Mouse (Mus musculus) cerebellum, adult 2 months (tissue): ENCODE data around the gene Fgfr2. TPM values are rescaled to one million over a fixed set of nuclear protein-coding genes. Genes with fewer than 3 reads are reported as not detected.

Experiments
- DNase-seq, 2 experiments: peaks; one replicate each; pipeline ENCODE4 v3.0.0; 2021
- H3K27ac ChIP-seq: fragments of 200-500 bp; 2 replicates; pipeline ENCODE4 v1.5.1; 2012; ENCODE audit warnings: low read length, control low read depth, inconsistent platforms; ENCODE audit not compliant: insufficient read depth
- H3K27me3 ChIP-seq: fragments of 200-500 bp; 2 replicates; pipeline ENCODE4 v1.6.1; 2012; ENCODE audit warnings: inconsistent platforms, mild to moderate bottlenecking, low read length, moderate library complexity; ENCODE audit not compliant: control insufficient read depth, insufficient read depth
- H3K4me1 ChIP-seq: fragments of 200-500 bp; 2 replicates; pipeline ENCODE4 v1.6.1; 2011; ENCODE audit warnings: low read length; ENCODE audit not compliant: control insufficient read depth, insufficient read depth
- H3K4me3 ChIP-seq: fragments of 200-500 bp; replicated peaks from 2 replicates; pipeline ENCODE3; 2011; ENCODE audit warnings: mild to moderate bottlenecking, low read depth, low read length, control low read depth; ENCODE audit not compliant: insufficient read depth
- CTCF ChIP-seq: fragments of 200-500 bp; IDR thresholded peaks from 2 replicates; pipeline ENCODE4 v1.5.1; 2011; ENCODE audit warnings: low read depth, mild to moderate bottlenecking, control low read depth, low read length, moderate library complexity, borderline replicate concordance; ENCODE audit not compliant: insufficient read depth
- POLR2A ChIP-seq: fragments of 200-500 bp; IDR thresholded peaks from 2 replicates; pipeline ENCODE4 v1.6.1; 2011; ENCODE audit warnings: low read length, control low read depth, borderline replicate concordance; ENCODE audit not compliant: insufficient read depth
- WGBS: fragments of 180-500 bp; shearing (Covaris S2); methylation state at CpG from one replicate; pipeline ENCODE4 v1.1.7; 2018; 5-methylcytosine and 5-hydroxymethylcytosine counted together
- polyA plus RNA-seq: library from polyadenylated mRNA; depleted of rRNA; stranded (reverse); fragments of >200 nt; gene quantifications from 2 replicates; pipeline ENCODE4 v1.2.3, GENCODE M21; 2012

The Fgfr2 gene
- polyA plus RNA-seq, 1 experiment = 95.3 TPM

GRCm38 (mm10) chr7:130365711-130366110 lies 2757.4 kb downstream of the Fgfr2 start:
- no peak for TF ChIP-seq CTCF
- TF ChIP-seq POLR2A = no peak
- peaks cover 1% of the 10 kb centered on the region; the same call in 1 of the 2 replicates for H3K27me3 ChIP-seq
- 87% methylated on average over 10 of the region's 10 CpGs for WGBS
- H3K4me3 ChIP-seq = no peak overlapping the region
- H3K4me1 ChIP-seq = no peaks in the 10 kb centered on the region
- no peak for DNase-seq
- H3K27ac ChIP-seq = no peak overlapping the region

GRCm38 (mm10) chr7:130340412-130341152 lies 2782.6 kb downstream of the Fgfr2 start:
- H3K27ac ChIP-seq = no peak overlapping the region
- no peak overlapping the region for H3K4me3 ChIP-seq
- no peak for DNase-seq
- TF ChIP-seq CTCF = no peak
- no peak for TF ChIP-seq POLR2A
- H3K27me3 ChIP-seq = no peaks in the 10 kb centered on the region
- WGBS = 72% methylated on average over 6 of the region's 6 CpGs
- H3K4me1 ChIP-seq = no peaks in the 10 kb centered on the region

GRCm38 (mm10) chr7:130337601-130338000 lies 2785.5 kb downstream of the Fgfr2 start:
- no peak for DNase-seq
- Histone ChIP-seq H3K4me1 (no peaks in the 10 kb centered on the region), H3K4me3 (no peak overlapping the region), H3K27me3 (no peaks in the 10 kb centered on the region), H3K27ac (no peak overlapping the region)
- TF ChIP-seq POLR2A = no peak
- TF ChIP-seq CTCF = no peak
- WGBS = 92% methylated on average over 7 of the region's 7 CpGs

- Histone ChIP-seq H3K27ac (no peak overlapping the region), H3K27me3 (no peaks in the 10 kb centered on the region), H3K4me3 (no peak overlapping the region), H3K4me1 (no peaks in the 10 kb centered on the region)
- TF ChIP-seq CTCF (no peak), POLR2A (no peak)
- 59% methylated on average over 4 of the region's 4 CpGs for WGBS
- no peak for DNase-seq
Observed at GRCm38 (mm10) chr7:130335440-130336051, 2787.6 kb downstream of the Fgfr2 start.

- Histone ChIP-seq H3K4me1 (no peaks in the 10 kb centered on the region), H3K27me3 (no peaks in the 10 kb centered on the region), H3K27ac (no peak overlapping the region), H3K4me3 (no peak overlapping the region)
- WGBS = 20% methylated on average over 11 of the region's 11 CpGs
- no peak for DNase-seq
- TF ChIP-seq POLR2A (no peak), CTCF (no peak)
Observed at GRCm38 (mm10) chr7:130332515-130333220, 2790.5 kb downstream of the Fgfr2 start.

GRCm38 (mm10) chr7:130327603-130328365 lies 2795.4 kb downstream of the Fgfr2 start:
- Histone ChIP-seq H3K27ac (no peak overlapping the region), H3K4me3 (peak overlapping the region; percentile 15), H3K27me3 (no peaks in the 10 kb centered on the region), H3K4me1 (no peaks in the 10 kb centered on the region)
- no peak for DNase-seq
- WGBS = 14% methylated on average over 15 of the region's 15 CpGs
- TF ChIP-seq POLR2A (no peak), CTCF (no peak)

- DNase-seq = no peak
- 58% methylated on average over 15 of the region's 15 CpGs for WGBS
- Histone ChIP-seq H3K4me1 (no peaks in the 10 kb centered on the region; the same call in 1 of the 2 replicates), H3K27me3 (no peaks in the 10 kb centered on the region), H3K4me3 (no peak overlapping the region), H3K27ac (no peak overlapping the region)
- TF ChIP-seq CTCF (no peak), POLR2A (no peak)
Observed at GRCm38 (mm10) chr7:130325983-130326433, 2797.1 kb downstream of the Fgfr2 start.
